Mouse (Mus musculus): ENCODE measurements around the gene Krt26. TPM values are rescaled to one million over a fixed set of nuclear protein-coding genes. Genes with fewer than 3 reads are reported as not detected.
A peak's percentile ranks its signal among the peaks of the same experiment; 100 is the strongest.

Krt26 gene
- total RNA-seq (2017) = not detected in 2 replicates

DNA sequence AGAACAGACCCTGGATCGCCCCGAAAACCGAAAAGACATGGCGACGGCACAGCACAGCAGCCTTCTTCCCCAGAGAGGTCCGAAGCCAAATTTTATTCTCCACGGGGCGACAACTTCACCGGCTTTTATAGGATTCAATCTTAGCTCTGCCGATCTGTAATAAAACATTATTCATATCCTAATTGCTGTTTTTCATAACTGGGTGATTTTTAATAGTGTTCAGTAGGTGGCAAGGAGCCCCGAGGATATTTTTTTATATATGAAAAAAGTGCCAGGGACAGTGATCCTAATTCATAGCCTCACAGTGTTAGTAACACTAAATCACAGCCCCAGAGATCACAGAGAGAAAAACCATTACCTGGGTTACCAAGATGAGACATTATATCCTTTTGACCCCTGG, at the start of gene Krt26:
Gene Krt26 (minus strand): TSS at position 101 of the 400 bp plus-strand sequence.
- ATAC-seq (replicated peaks; ENCODE audit: low read depth, poor library complexity, severe bottlenecking) = no peak

DNA sequence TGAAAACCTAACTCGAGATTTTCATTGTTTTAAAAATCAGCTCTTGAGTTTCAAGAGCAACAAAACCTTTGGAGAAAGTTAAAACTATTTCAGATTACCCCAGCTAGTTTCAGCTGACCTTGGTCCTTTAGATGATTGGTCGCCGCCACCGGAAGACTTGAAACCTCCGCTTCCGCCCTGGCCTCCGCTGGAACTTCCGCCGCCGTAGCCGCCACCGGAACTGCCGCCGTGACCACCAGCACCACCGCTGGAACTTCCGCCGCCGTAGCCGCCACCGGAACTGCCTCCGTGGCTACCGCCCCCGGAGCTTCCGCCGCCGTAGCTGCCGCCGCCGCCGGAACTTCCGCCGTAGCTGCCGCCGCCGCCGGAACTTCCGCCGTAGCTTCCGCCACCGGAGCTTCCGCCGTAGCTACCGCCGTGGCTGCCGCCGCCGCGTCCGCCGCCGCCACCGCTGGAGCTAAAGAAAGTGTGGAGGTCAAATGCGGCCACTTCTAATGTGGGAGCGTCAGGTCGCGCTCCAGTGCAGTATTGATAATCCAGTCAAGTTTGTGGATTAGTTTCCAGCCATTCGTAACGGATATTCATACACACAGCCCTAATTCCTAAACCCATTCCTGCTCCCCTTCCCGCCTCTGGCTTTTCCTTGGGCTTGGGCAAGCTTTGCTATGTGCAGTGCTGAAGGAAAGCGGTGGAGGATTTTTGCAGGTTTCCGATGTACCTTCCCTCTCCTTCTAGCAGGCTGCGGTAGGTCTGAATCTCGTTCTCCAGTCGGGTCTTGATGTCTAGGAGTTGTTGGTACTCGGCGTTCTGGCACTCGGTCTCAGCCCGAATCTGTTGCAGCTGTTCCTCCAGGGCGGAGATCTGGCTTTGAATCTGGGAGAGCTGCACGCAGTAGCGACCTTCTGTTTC, 48.3 kb upstream of the Krt26 start:
- ATAC-seq (replicated peaks; ENCODE audit: low read depth, poor library complexity, severe bottlenecking) = peak; percentile 95

DNA sequence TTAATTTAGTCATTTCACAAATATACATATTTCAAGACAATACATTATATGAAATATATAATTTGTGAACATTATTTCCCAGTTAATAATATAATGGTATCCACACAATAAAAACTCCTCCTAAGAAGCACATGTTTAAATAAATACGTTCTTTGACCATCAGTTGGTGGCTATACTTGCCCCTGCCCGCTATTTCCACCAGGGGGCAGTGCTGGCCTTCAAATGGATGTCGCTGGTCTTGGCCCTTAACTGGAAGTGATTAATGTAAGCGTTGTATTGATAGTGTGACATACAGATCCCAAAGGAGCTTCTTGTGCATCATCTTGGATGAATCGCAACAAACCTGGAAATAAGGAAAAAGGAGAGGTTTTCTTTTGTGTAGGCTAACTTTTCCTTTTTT, 41.8 kb upstream of the Krt26 start:
- peak; percentile 85 for ATAC-seq (replicated peaks; ENCODE audit: low read depth, poor library complexity, severe bottlenecking)

DNA sequence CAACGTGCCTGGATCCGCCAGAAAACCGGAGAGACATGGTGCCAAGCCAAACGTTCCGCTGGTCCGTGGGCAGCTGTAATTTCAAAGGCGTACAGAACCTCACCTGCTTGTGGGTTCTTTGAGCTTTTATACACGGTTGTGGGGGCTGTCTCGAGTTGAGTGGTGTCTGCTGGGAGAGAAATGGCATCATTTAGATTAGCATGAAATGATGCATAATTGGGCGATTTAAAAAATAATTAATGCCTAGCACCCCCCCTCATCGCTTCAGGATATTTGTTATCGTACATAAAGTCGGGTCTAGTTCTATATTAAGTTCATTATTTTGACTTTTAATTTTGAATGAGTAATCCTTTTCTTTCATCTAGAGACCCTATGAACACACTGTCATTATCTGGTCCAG, 37.0 kb upstream of the Krt26 start, which contains the start of gene Krt28:
Gene Krt28 (minus strand): TSS at position 101 of the 400 bp plus-strand sequence.
- no peak for ATAC-seq (replicated peaks; ENCODE audit: low read depth, poor library complexity, severe bottlenecking)

DNA sequence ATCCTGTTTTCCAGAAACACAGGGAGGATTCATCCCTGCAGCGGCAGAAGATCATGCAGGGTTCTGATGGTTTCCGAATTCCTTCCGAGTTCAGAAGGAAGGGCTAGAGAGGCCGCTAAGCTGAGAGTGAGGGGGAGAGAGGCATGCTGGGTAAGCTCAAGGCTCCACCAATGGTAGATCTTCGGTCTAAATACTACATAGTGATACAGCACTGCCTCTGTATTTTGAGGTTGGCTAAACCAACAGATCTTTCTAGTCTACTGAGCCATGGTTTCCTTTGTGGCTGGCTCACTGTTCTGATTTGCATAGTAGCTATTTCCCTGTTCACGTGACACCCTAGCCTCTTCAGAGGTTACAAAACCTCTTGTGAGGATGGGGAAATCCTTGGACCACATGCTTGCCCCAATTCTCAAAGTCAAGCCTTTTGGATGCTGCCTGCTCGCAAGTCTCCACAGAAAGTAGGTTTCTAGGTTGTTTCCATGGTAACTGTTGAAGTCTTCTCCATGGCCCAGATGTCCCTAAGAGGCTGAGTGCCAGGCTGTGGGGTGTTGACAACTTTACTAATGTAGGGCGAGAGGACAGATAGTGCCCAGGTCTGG, 32.2 kb upstream of the Krt26 start:
- peak; percentile 60 for ATAC-seq (replicated peaks; ENCODE audit: low read depth, poor library complexity, severe bottlenecking)

DNA sequence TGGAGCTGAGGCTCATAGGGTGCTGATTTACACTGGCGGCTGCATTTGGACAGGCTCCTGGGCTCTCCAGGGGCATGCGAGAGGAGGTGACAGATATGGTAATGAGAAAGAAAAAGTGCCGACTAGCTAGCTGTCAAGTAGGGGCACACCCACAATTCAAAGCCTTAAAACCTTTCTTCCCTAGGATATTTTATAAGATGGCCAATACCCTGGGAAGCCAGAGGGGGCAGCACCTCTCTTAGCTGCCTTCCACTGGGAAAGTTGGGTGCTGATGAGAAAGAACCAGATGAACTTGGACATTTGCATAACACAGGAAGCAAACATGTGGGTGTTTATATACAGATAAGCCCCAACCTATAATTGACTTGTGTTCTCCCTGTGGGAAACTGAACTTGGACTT, 31.5 kb upstream of the Krt26 start:
- ATAC-seq (replicated peaks; ENCODE audit: low read depth, poor library complexity, severe bottlenecking) = no peak

DNA sequence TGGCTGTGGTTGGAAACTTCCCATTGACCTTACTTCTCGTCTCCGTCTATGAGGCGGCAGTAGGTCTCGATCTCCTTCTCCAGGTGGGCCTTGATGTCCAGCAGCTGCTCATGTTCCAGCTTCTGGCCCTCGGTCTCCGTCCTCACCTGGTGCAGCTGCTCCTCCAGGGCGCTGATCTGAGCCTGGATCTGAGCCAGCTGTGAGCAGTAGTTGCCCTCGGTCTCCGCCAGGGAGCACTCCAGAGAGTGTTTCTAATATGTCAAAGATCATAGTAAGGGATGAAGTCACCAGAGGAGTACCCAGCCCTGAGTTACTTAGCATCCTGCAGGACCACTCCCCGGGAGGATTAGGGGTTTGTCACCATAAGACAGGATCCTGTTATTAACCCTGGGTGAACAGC, 29.0 kb upstream of the Krt26 start:
- no peak for ATAC-seq (replicated peaks; ENCODE audit: low read depth, poor library complexity, severe bottlenecking)

DNA sequence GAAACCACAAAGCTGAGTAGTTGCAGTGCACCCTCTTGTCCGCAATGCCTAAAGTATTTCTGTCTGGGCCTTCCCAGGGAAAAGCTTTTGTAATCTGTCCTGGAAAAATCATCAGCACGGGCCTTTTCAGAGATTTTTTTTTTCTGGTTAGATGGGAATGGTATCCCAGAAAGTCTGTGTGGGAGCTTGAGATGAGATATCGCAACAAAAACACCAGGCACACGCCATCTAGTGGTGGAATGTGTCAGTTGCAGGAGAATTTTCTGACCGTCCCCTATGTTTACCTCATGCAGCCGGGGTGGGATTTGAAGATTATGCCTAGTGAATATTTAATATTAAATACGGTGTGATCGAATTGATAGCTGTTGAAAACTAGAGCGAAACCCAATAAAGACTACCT, 26.6 kb upstream of the Krt26 start:
- no peak for ATAC-seq (replicated peaks; ENCODE audit: low read depth, poor library complexity, severe bottlenecking)

DNA sequence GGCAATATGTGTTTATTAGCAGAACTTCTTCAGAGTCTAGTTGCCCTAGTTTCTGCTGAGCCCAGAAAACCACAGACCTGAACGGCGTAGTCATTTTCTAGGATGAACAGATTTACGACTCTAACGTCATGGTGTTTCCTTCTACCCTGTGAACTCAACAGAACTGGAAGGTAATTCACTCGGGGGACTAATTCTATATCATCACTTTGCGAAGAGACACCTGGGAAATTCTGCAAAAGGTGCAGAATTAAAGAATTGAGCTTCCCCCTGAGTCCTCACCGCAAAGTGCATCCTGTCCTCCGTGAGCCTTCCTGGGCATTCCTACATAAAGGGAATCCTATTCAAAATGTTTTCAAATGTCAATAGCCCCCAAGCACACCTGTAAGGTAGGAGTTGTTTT, 23.7 kb upstream of the Krt26 start:
- no peak for ATAC-seq (replicated peaks; ENCODE audit: low read depth, poor library complexity, severe bottlenecking)

DNA sequence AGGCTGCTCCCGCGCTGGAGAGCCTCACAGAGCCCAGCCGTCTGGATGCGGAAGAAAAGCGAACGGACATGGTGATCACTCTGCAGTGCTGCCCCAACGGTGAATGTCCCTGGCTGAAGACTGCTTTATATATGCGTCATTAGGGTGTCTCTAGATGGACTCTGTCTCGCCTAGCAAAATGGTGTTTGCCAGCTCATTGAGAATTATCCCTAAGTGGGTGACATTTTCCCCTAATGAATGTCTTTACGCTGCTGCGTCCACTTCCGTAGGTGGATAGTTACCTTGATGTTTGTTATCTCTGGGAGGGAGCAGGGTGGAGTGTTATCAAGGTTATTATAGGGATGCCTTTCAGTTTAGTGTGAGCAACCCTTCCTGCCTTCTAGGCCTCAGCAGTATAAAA, 13.2 kb upstream of the Krt26 start, which contains the start of gene Krt27:
Gene Krt27 (minus strand): TSS at position 101 of the 400 bp plus-strand sequence.
- no peak for ATAC-seq (replicated peaks; ENCODE audit: low read depth, poor library complexity, severe bottlenecking)

DNA sequence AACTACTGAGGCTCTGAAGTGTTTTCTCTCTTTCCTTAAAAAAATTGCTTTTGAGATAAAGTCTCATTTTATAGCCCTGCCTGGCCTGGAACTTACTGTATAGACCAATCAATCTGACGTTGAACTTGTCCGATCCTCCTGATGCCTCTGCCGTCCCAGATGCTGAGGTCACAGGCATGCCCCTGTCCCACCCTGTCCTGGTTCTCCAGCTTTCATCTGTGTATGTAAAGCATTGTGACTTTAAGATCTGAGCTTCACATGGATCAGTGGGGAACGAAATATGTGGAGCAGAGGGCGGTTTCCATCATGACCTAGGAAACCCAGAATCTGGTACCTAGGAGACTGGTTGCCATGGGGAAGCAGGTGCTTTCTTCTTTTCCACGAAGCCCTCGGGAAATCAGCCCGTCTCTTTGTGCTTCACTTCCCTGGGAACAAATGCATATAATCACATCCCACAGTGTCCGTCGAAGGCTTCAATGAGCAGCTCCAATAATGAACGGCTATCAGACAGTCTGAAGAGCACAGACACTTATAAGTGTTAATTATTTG, 1.6 kb upstream of the Krt26 start:
- ATAC-seq (replicated peaks; ENCODE audit: low read depth, poor library complexity, severe bottlenecking) = no peak

DNA sequence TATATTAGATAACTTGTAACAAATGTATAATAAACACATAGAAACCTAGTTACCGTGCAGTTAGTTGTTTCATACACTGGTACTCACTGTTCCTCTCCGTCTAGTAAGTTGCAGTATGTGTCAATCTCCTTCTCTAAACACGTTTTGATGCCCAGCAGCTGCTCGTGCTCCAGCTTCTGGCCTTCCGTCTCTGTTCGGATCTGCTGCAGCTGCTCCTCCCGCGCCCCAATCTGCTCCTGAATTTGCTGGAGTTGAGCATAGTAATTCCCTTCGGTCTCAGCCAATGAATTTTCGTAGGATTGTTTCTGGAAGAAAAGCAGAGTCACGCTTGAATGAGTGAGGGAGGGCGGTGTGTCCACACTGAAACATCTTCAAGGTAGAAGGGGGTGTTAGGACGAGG, 4.3 kb downstream of the Krt26 start:
- ATAC-seq (replicated peaks; ENCODE audit: low read depth, poor library complexity, severe bottlenecking) = no peak

DNA sequence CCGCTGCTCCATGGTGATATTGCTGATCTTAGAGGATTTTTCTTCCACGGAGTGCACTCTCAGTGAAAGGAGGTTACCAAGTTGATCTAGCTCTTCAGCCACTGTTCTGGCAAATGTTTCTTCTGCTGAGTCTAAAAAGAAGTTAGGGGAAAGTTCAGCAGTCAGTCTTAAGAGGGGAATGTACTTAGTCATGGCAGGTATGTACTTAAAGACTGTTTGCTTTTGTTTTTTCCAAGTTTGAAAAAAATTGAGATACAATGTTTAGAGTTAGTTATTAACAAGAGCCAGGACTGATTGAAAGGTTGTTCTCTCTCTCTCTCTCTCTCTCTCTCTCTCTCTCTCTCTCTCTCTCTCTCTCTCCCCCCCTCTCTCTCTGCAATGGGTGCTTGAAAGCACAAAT, 8.1 kb downstream of the Krt26 start:
- ATAC-seq (replicated peaks; ENCODE audit: low read depth, poor library complexity, severe bottlenecking) = no peak

DNA sequence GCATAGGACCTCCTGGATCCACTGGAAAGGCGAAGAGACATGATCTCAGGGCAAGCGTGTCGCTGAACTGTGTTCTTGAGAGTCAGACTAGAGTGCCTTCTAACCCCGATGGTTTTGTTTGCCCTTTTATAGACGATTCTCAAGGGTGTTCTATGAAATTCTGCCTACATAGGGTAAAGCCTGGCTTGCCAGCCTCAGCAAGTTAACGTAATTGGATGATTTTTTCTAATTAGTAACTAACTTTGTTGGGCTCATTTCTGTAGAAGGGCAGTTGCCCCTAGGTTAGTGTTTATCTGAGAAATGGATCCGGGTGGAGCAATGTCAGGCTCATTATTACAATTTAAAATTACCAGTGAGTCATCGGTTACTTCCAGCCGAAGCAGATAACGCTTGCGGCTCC, 14.9 kb downstream of the Krt26 start, which contains the start of gene Krt25:
Gene Krt25 (minus strand): TSS at position 101 of the 400 bp plus-strand sequence.
- ATAC-seq (replicated peaks; ENCODE audit: low read depth, poor library complexity, severe bottlenecking) = no peak

DNA sequence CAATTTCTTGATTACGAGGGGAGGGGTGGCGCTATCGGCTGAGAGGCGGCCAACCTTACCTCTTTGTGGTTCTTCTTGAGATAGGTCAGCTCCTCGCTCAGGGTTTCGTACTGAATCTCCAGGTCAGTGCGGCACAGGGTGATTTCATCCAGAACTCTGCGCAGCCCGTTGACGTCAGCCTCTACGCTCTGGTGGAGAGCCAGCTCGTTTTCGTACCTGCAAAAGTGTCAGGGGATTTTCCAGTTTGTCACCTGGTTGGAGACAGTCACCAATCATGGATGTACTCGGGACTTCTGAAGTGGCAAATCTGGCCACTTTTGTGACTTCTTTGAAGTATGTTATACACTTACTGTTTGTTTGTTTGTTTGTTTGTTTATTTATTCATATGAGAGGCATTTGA, 16.7 kb downstream of the Krt26 start:
- no peak for ATAC-seq (replicated peaks; ENCODE audit: low read depth, poor library complexity, severe bottlenecking)

DNA sequence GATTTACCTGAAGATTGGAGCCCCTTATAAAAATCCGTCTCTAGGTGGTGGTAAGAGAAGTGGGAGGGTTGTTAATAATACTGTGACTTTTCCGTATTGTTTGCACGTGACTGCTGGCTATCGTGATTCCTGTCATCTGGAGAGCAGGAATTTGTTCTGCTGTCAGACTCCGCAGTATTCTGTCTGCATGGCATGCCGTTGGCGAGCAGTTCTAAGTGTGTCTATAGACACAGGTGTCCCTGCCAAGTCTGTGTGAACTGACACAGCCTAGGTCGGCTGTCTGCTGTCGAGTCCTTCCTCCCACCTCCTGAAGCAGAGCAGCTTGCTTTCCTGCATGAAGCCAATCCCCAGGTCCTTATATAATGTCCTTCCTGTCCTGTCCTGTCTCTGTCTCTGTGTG, 18.6 kb downstream of the Krt26 start:
- no peak for ATAC-seq (replicated peaks; ENCODE audit: low read depth, poor library complexity, severe bottlenecking)

DNA sequence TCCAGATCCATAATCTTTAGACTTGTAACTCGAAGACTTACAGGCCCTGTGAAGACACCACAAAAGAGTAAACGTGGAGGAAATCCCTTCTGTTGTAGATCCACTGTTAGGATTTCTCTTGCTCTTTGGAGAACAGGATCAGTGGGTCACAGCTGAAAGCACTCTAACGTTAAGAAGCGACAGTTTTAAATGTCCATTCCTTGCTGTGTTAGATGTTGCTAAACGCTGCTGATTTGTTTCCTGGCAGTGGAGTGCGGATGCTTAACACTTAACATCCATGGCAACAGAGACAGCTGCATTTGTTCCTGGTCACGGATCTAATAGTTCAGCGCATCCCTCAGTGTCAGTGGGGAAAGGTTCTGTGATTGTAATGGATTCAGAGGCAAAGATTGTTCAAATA, 21.2 kb downstream of the Krt26 start:
- ATAC-seq (replicated peaks; ENCODE audit: low read depth, poor library complexity, severe bottlenecking) = no peak

DNA sequence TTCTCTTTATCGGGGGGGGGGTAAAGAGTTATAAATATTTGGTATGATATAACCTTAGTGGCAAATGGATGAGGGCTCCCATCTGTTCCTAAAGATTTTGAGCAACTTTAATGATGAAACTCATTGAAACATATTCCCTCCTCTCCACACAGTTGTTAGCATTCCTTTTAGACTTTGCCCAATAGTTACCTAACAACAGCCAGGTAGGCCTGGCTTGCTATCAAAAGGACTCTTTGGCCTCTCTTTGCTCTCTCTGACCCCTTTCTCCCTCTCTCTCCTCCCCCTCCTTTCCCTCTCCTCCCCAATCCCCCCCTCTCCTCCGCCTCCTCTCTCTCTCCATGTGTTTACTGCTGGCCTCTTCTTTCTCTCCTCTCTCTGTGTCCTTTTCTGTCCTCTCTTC, 23.2 kb downstream of the Krt26 start:
- no peak for ATAC-seq (replicated peaks; ENCODE audit: low read depth, poor library complexity, severe bottlenecking)

DNA sequence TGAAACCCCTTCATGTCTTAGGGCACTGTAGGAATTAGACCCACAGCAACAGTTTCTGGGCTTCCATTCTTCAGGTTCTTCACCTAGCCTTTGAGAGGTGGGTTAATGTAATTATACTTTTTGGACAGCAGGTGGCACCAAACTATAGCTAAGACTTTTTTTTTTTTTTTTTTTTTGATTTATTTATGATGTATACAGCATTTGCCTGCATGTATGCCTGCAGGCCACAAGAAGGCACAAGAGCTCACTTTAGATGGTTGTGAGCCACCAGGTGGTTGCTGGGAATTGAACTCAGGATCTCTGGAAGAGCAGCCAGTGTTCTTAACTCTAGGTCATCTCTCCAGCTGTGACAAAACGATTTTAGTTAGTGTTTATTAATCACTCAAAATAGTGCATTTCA, 26.9 kb downstream of the Krt26 start:
- ATAC-seq (replicated peaks; ENCODE audit: low read depth, poor library complexity, severe bottlenecking) = peak; percentile 68

DNA sequence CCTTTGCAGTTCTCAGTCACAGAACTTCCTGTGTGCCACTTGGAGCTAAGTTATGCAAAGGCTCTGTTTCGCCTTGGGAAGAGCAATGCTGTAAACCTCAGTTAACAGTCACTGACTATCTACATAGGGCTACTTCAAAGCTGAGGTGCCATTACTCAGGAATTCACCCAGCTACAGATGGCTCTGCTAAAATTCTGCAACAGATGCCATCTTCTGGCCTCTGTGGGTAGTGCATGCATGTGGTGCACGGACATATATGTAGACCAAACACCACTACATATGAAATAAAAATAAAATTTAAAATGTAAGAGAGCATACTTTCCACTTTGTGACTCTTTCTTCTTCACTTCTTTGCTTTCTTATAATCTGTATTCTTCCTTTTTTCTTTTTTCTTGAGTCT, 30.2 kb downstream of the Krt26 start:
- peak; percentile 84 for ATAC-seq (replicated peaks; ENCODE audit: low read depth, poor library complexity, severe bottlenecking)

DNA sequence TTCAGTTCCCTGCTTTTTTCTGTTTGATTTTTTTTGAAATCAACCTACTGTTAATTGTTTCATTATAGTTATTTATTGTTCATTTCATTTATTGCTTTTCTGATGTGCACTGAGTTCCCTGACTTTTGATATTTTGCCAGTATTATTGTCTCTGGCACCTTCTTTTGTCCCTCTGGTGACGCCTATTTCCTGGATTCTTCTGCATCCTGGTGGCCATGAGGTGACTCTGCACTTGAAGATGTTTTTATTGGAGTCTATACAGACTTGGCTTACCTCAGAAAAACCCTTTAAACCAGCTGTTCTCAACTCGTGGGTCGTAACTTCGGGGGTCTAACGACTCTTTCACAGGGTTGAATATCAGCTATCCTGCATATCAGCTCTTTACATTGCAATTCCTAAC, 42.7 kb downstream of the Krt26 start:
- ATAC-seq (replicated peaks; ENCODE audit: low read depth, poor library complexity, severe bottlenecking) = no peak
